Mouse (Mus musculus) lung, embryonic 15.5 days (tissue): Measurements from ENCODE around the gene BC037034. TPM values are rescaled to one million over a fixed set of nuclear protein-coding genes. Genes with fewer than 3 reads are reported as not detected.

Experiments used
- polyA plus RNA-seq: library from polyadenylated mRNA; unstranded; fragments of >200 nt; fragmentation: Nextera tagmentation; extraction: Ambion mirVana; gene quantifications from 2 replicates; pipeline ENCODE4 v1.2.1, GENCODE M21; 2015

The BC037034 gene
- polyA plus RNA-seq, 1 experiment from 2014 or later, result 4.5 TPM

Other genes starting within 250 kb of the BC037034 start
- not detected in 2 replicates for gene Smok3a, start 242.8 kb downstream of the BC037034 start, polyA plus RNA-seq
- not detected in 2 replicates for gene Smok3b, start 242.6 kb downstream of the BC037034 start, polyA plus RNA-seq
- gene Smok3c, start 210.8 kb downstream of the BC037034 start, polyA plus RNA-seq, result not detected in 2 replicates
- 15.8 and 16.6 TPM in 2 replicates for gene Zkscan1, start 178.9 kb downstream of the BC037034 start, polyA plus RNA-seq
- gene Zscan21, start 147.1 kb downstream of the BC037034 start, polyA plus RNA-seq, result 61.3 and 66.3 TPM in 2 replicates
- 20.8 and 21.3 TPM in 2 replicates for gene Zfp113, start 108.3 kb downstream of the BC037034 start, polyA plus RNA-seq
- gene Cops6, start 103.0 kb downstream of the BC037034 start, polyA plus RNA-seq, result 316 and 320 TPM in 2 replicates
- 22.8 and 26.2 TPM in 2 replicates for gene Ap4m1, start 92.0 kb downstream of the BC037034 start, polyA plus RNA-seq
- gene Mcm7, start 91.6 kb downstream of the BC037034 start, polyA plus RNA-seq, result 216 and 228 TPM in 2 replicates
- 86.7 and 92.3 TPM in 2 replicates for gene Taf6, start 76.6 kb downstream of the BC037034 start, polyA plus RNA-seq
- gene Cnpy4, start 76.5 kb downstream of the BC037034 start, polyA plus RNA-seq, result 61.0 and 63.5 TPM in 2 replicates
- 9.1 and 9.7 TPM in 2 replicates for gene Mblac1, start 69.7 kb downstream of the BC037034 start, polyA plus RNA-seq
- gene Nxpe5, start 38.1 kb downstream of the BC037034 start, polyA plus RNA-seq, result not detected in 2 replicates
- gene Lamtor4, start 8.6 kb downstream of the BC037034 start, polyA plus RNA-seq, result 58.1 and 58.6 TPM in 2 replicates
- 1.1 and 2.0 TPM in 2 replicates for gene Gal3st4, start 8.8 kb upstream of the BC037034 start, polyA plus RNA-seq
- 0.13 and 0.24 TPM in 2 replicates for gene Gm43720, start 15.9 kb upstream of the BC037034 start, polyA plus RNA-seq
- gene Gpc2, start 16.0 kb upstream of the BC037034 start, polyA plus RNA-seq, result 18.9 and 20.6 TPM in 2 replicates
- gene Stag3, start 16.2 kb upstream of the BC037034 start, polyA plus RNA-seq, result 2.6 and 3.6 TPM in 2 replicates
- gene Pvrig, start 77.9 kb upstream of the BC037034 start, polyA plus RNA-seq, result 0.39 TPM in 1 of 2 replicates, not detected in the other
- gene Zfp157, start 177.4 kb upstream of the BC037034 start, polyA plus RNA-seq, result 33.3 and 36.1 TPM in 2 replicates